Mouse (Mus musculus) liver, embryonic 14.5 days (tissue): ENCODE data around the gene Smtn. TPM values are rescaled to one million over a fixed set of nuclear protein-coding genes. Genes with fewer than 3 reads are reported as not detected.

Source experiments
- ATAC-seq: fragments of 200-750 bp; cut with Nextera tagmentation; 2 replicates; pipeline ENCODE4 v1.8.0; 2017; ENCODE audit warnings: moderate number of reproducible peaks, mild to moderate bottlenecking, moderate library complexity; ENCODE audit not compliant: insufficient read depth
- DNase-seq, 3 experiments: peaks; one replicate each; pipeline ENCODE4 v3.0.0-alpha.2; 2012 to 2013; ENCODE audit warnings: low read depth in 3 of 3, low spot score in 3 of 3
- H3K27ac ChIP-seq: fragments of 300-500 bp; sonication (generic); 2 replicates; pipeline ENCODE4 v1.5.1; 2014; ENCODE audit warnings: moderate library complexity, mild to moderate bottlenecking, control low read depth, inconsistent platforms
- H3K27me3 ChIP-seq: fragments of 300-500 bp; sonication (generic); 2 replicates; pipeline ENCODE4 v1.6.1; 2014; ENCODE audit warnings: mild to moderate bottlenecking, low read length, moderate library complexity; ENCODE audit not compliant: control insufficient read depth, insufficient read depth
- H3K36me3 ChIP-seq: fragments of 300-500 bp; sonication (generic); replicated peaks from 2 replicates; pipeline ENCODE4 v1.6.1; 2014; ENCODE audit warnings: low read depth; ENCODE audit not compliant: control insufficient read depth, insufficient read depth
- H3K4me1 ChIP-seq, 2 experiments: fragments of 200-500 bp in 1 of 2; fragments of 300-500 bp in 1 of 2; sonication (generic) in 1 of 2; replicated peaks; 2 replicates each; pipeline ENCODE4 v1.6.1; 2012 to 2014; ENCODE audit warnings: antibody characterized with exemption in 1 of 2, inconsistent platforms in 1 of 2, low read length in 1 of 2; ENCODE audit not compliant: control insufficient read depth in 2 of 2, insufficient read depth in 2 of 2
- H3K4me2 ChIP-seq: fragments of 300-500 bp; sonication (generic); 2 replicates; pipeline ENCODE4 v1.6.1; 2014; ENCODE audit warnings: low read depth, mild to moderate bottlenecking, control low read depth, moderate library complexity
- H3K4me3 ChIP-seq, 2 experiments: fragments of 200-500 bp in 1 of 2; fragments of 300-500 bp in 1 of 2; sonication (generic) in 1 of 2; 2 replicates each; pipeline ENCODE4 v1.5.1; 2012 to 2014; ENCODE audit warnings: low read depth in 2 of 2, low read length in 2 of 2, mild to moderate bottlenecking in 2 of 2, control low read depth in 1 of 2, inconsistent platforms in 1 of 2, moderate library complexity in 1 of 2; ENCODE audit not compliant: insufficient read depth in 1 of 2
- H3K9ac ChIP-seq: fragments of 300-500 bp; sonication (generic); replicated peaks from 2 replicates; pipeline ENCODE4 v1.6.1; 2014; ENCODE audit warnings: mild to moderate bottlenecking, control low read depth, moderate library complexity
- H3K9me3 ChIP-seq: fragments of 300-500 bp; sonication (generic); 2 replicates; pipeline ENCODE4 v1.6.1; 2016; ENCODE audit warnings: low read length, mixed read lengths; ENCODE audit not compliant: control insufficient read depth
- CTCF ChIP-seq: IDR thresholded peaks from 2 replicates; pipeline ENCODE4 v1.5.1; 2016; ENCODE audit warnings: antibody characterized with exemption, low read depth, control low read depth
- EP300 ChIP-seq: IDR thresholded peaks from 2 replicates; pipeline ENCODE4 v1.6.1; 2016; ENCODE audit warnings: antibody characterized with exemption, low read depth
- WGBS: fragments of 180-500 bp; shearing (Covaris S2); extraction: QIAGEN DNeasy Blood & Tissue Kit; methylation state at CpG from one replicate; pipeline ENCODE4 v1.1.7; 2014; ENCODE audit not compliant: insufficient replicate concordance; 5-methylcytosine and 5-hydroxymethylcytosine counted together
- polyA plus RNA-seq, 2 experiments: library from polyadenylated mRNA; depleted of rRNA in 1 of 2; stranded (reverse) in 1 of 2; unstranded in 1 of 2; fragments of >200 nt; fragmentation: Nextera tagmentation in 1 of 2; extraction: Ambion mirVana in 1 of 2; gene quantifications; 2 replicates each; pipeline versions ENCODE4 v1.2.1 to v1.2.3; 2012 to 2014

Gene Smtn
- polyA plus RNA-seq, 2 experiments: 4.5 to 7.4 TPM

DNA sequence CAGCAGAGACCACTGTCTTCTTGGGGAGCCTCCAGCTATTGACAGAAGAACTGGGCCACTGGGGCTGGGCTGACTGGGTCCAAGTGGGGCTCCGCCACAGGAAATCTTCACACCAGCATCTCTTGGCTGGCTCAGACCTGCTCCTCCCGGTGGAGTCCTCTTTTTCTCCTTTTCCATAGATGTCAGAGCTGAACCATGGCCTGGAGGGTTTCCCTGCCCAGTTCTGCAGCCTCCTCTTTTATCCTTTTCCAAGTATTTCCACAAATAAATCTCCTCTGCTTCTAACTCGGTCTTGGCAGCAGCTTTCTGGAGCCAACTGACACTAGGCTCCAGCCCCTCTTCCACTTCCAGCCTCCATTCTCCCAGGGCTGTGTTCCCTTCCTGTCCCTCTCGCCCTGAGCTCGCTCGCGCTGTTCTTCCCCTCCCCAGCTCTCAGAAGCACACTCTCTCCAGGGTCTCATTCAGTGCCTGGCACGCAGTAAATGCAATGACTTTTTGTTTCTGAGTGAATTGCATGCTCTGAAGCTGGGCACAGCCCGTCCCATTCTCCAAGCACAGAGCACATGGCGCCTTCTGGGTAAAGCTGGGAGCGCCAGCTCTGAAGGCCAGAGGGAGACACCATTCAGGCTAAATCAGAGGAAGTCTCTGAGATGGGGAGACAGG lies 56.3 kb downstream of the Smtn start:
- Histone ChIP-seq H3K4me3 (no peak overlapping the region), H3K9ac (no peak overlapping the region), H3K36me3 (no peaks in the 10 kb centered on the region), H3K27me3 (no peaks in the 10 kb centered on the region), H3K27ac (no peak overlapping the region), H3K4me2 (no peak overlapping the region), H3K9me3 (no peaks in the 10 kb centered on the region), H3K4me1 (0 out of 4 replicates have a peak, but pooled peaks cover 0 to under 1% of the 10 kb centered on the region in 2 experiments)
- TF ChIP-seq EP300: no peak
- no peak for TF ChIP-seq CTCF
- ATAC-seq (no peak), DNase-seq (no peak)
- whole genome bisulfite sequencing: 48% methylated on average over 11 of the region's 11 CpGs

DNA sequence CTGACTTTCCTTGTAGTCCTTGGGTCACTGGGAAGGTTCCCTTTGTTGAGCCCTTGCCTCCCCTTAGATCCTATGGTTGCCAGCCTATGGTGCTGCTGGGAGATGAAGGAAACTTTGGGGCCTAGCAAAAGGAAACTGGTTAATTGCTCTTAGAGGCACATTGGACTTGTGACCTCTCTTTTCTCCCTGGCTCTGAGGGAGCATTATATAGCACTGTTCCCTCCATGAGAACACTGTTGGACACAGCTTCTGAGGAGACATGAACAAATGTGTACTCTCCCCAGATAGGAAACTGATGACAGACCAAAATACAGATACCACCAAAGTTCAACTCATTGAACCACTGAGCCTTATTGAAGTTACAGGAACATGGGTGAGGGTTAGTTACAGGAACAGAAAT lies 64.9 kb downstream of the Smtn start:
- H3K4me1 ChIP-seq: no peaks in the 10 kb centered on the region
- H3K9ac ChIP-seq: no peak overlapping the region
- no peak overlapping the region for H3K4me2 ChIP-seq
- no peaks in the 10 kb centered on the region for H3K36me3 ChIP-seq
- no peaks in the 10 kb centered on the region for H3K27me3 ChIP-seq
- TF ChIP-seq EP300: no peak
- TF ChIP-seq CTCF: no peak
- H3K27ac ChIP-seq: no peak overlapping the region
- H3K9me3 ChIP-seq: no peaks in the 10 kb centered on the region
- ATAC-seq: no peak
- no peak for DNase-seq
- no peak overlapping the region for H3K4me3 ChIP-seq

DNA sequence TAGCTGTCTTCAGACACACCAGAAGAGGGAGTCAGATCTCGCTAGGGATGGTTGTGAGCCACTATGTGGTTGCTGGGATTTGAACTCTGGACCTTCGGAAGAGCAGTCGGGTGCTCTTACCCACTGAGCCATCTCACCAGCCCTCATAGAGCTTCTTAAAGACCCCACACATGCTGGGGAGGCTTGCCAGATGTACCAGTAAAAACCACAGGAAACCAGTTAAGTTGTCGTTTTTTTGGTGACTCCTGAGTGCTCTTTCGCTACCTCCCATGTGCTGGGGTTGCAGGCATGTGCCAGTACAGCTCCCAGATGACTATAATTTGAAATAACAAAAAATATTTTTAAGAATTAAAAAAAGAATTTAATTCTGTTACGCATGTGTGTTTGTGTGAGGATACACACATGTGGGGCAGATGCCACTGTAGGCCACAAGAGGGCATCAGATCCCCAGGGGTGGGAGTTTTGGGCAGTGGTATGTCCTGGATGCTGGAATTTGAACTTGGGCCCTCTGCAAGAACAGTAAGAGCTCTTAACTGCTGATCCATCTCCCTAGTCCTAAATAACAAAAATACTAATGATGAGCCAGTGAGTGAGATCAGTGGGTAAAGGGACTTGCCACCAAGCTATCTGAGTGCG lies 65.8 kb downstream of the Smtn start:
- Histone ChIP-seq H3K36me3 (no peaks in the 10 kb centered on the region), H3K27ac (no peak overlapping the region), H3K9me3 (no peaks in the 10 kb centered on the region), H3K4me3 (no peak overlapping the region), H3K4me1 (no peaks in the 10 kb centered on the region), H3K27me3 (no peaks in the 10 kb centered on the region), H3K9ac (no peak overlapping the region), H3K4me2 (no peak overlapping the region)
- peak; percentile 75 for TF ChIP-seq CTCF
- no peak for TF ChIP-seq EP300
- 34% methylated on average over 7 of the region's 7 CpGs for WGBS
- DNase-seq: no peak
- ATAC-seq: 0 out of 2 replicates have a peak, but pooled peaks have one; percentile 10

- TF ChIP-seq EP300 (no peak), CTCF (peak; percentile 89)
- Histone ChIP-seq H3K36me3 (no peaks in the 10 kb centered on the region), H3K4me1 (no peaks in the 10 kb centered on the region), H3K4me2 (no peak overlapping the region), H3K9me3 (no peaks in the 10 kb centered on the region), H3K9ac (no peak overlapping the region), H3K27ac (no peak overlapping the region), H3K27me3 (no peaks in the 10 kb centered on the region), H3K4me3 (no peak overlapping the region)
- peak; percentile 58 for ATAC-seq
- DNase-seq: peak in 2 of 3 experiments; percentile 43 to 51
- 25% methylated on average over 1 of the region's 1 CpGs for WGBS
Observed at GRCm38 (mm10) chr11:3472484-3472883, 67.9 kb downstream of the Smtn start.

DNA sequence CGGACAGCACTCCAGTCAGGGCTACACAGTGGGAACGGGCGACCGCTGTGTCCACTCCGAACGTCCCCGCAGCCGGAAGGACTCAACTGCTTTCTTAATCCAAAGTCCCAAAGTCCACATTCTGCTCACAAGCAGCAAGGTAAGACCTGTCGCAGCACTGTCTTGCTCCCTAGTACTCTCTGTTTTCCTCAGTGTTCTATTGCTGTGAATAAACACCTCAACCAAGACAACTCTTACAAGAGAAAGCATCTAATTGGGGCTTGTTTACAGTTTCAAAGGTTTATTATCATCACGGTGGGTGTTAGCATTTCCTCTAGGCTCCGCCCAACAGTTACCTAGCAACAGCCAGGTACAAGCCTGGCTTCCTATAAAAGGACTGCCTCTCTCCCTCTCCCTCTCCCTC lies 69.0 kb downstream of the Smtn start:
- Histone ChIP-seq H3K9ac (no peak overlapping the region), H3K4me1 (no peaks in the 10 kb centered on the region), H3K27me3 (no peaks in the 10 kb centered on the region), H3K4me3 (no peak overlapping the region), H3K9me3 (no peaks in the 10 kb centered on the region), H3K4me2 (no peak overlapping the region), H3K27ac (no peak overlapping the region), H3K36me3 (no peaks in the 10 kb centered on the region)
- ATAC-seq (no peak), DNase-seq (no peak)
- TF ChIP-seq EP300 (no peak), CTCF (no peak)
- 29% methylated on average over 11 of the region's 11 CpGs for WGBS

Other genes with a start within 250 kb of the Smtn start
- gene Pik3ip1, start 210.2 kb downstream of the Smtn start, polyA plus RNA-seq (2012; rRNA removed): 0.79 and 0.96 TPM in 2 replicates
- gene Pik3ip1, start 210.2 kb downstream of the Smtn start, polyA plus RNA-seq (2014; fragmentation: Nextera tagmentation; extraction: Ambion mirVana): 0.42 and 0.94 TPM in 2 replicates
- gene Limk2, start 131.4 kb downstream of the Smtn start, polyA plus RNA-seq (2012; rRNA removed): 7.1 and 7.4 TPM in 2 replicates
- 7.0 and 9.5 TPM in 2 replicates for gene Limk2, start 131.4 kb downstream of the Smtn start, polyA plus RNA-seq (2014; fragmentation: Nextera tagmentation; extraction: Ambion mirVana)
- gene Rnf185, start 88.2 kb downstream of the Smtn start, polyA plus RNA-seq (2012; rRNA removed): 5.0 and 5.5 TPM in 2 replicates
- 8.5 and 9.2 TPM in 2 replicates for gene Rnf185, start 88.2 kb downstream of the Smtn start, polyA plus RNA-seq (2014; fragmentation: Nextera tagmentation; extraction: Ambion mirVana)
- gene Pla2g3, start 52.3 kb downstream of the Smtn start, polyA plus RNA-seq (2012; rRNA removed): 0.06 and 0.11 TPM in 2 replicates
- gene Pla2g3, start 52.3 kb downstream of the Smtn start, polyA plus RNA-seq (2014; fragmentation: Nextera tagmentation; extraction: Ambion mirVana): 0.04 and 0.13 TPM in 2 replicates
- gene Inpp5j, start 35.8 kb downstream of the Smtn start, polyA plus RNA-seq (2012; rRNA removed): 0.23 and 0.31 TPM in 2 replicates
- gene Inpp5j, start 35.8 kb downstream of the Smtn start, polyA plus RNA-seq (2014; fragmentation: Nextera tagmentation; extraction: Ambion mirVana): 0.27 and 0.38 TPM in 2 replicates
- 8.5 and 12.2 TPM in 2 replicates for gene Selenom, start 25.9 kb downstream of the Smtn start, polyA plus RNA-seq (2012; rRNA removed)
- 9.4 and 10.3 TPM in 2 replicates for gene Selenom, start 25.9 kb downstream of the Smtn start, polyA plus RNA-seq (2014; fragmentation: Nextera tagmentation; extraction: Ambion mirVana)
- 3.9 and 5.6 TPM in 2 replicates for gene Morc2a, start 108.6 kb upstream of the Smtn start, polyA plus RNA-seq (2012; rRNA removed)
- gene Morc2a, start 108.6 kb upstream of the Smtn start, polyA plus RNA-seq (2014; fragmentation: Nextera tagmentation; extraction: Ambion mirVana): 3.2 and 4.2 TPM in 2 replicates